Mouse (Mus musculus) MEL (cell line): ENCODE measurements around the gene Med7. TPM values are rescaled to one million over a fixed set of nuclear protein-coding genes. Genes with fewer than 3 reads are reported as not detected.
A peak's percentile ranks its signal among the peaks of the same experiment; 100 is the strongest.

Source experiments
- DNase-seq: peaks from one replicate; pipeline ENCODE4 v3.0.0; 2011; ENCODE audit warnings: low read depth, low spot score
- H3K27ac ChIP-seq: 2 replicates; pipeline ENCODE4 v1.5.1; 2012; ENCODE audit warnings: low read depth, mild to moderate bottlenecking, control low read depth, low read length, moderate library complexity; ENCODE audit not compliant: control insufficient read depth
- H3K27me3 ChIP-seq, 2 experiments: fragments of 150-350 bp in 1 of 2; sonication (generic) in 1 of 2; 2 replicates each; pipeline ENCODE4 v1.6.1; 2012; ENCODE audit warnings: low read length in 2 of 2, mild to moderate bottlenecking in 2 of 2, improper control_type of control experiment in 1 of 2, moderate library complexity in 1 of 2; ENCODE audit not compliant: insufficient read depth in 2 of 2, control insufficient read depth in 1 of 2
- H3K36me3 ChIP-seq, 2 experiments: 2 replicates each; pipeline ENCODE4 v1.6.1; 2012 to 2014; ENCODE audit warnings: low read length in 2 of 2, improper control_type of control experiment in 1 of 2, inconsistent platforms in 1 of 2, mild to moderate bottlenecking in 1 of 2; ENCODE audit not compliant: insufficient read depth in 2 of 2, control insufficient read depth in 1 of 2
- H3K4me1 ChIP-seq, 2 experiments: fragments of 150-350 bp in 1 of 2; sonication (generic) in 1 of 2; 2 replicates each; pipeline ENCODE4 v1.6.1; 2012; ENCODE audit warnings: low read length in 2 of 2, improper control_type of control experiment in 1 of 2, mild to moderate bottlenecking in 1 of 2; ENCODE audit not compliant: insufficient read depth in 2 of 2, control insufficient read depth in 1 of 2
- H3K4me3 ChIP-seq, 2 experiments: fragments of 150-350 bp in 1 of 2; sonication (generic) in 1 of 2; 2 replicates each; pipeline ENCODE4 v1.5.1; 2012; ENCODE audit warnings: low read depth in 2 of 2, low read length in 2 of 2, mild to moderate bottlenecking in 2 of 2, moderate library complexity in 2 of 2, control low read depth in 1 of 2, improper control_type of control experiment in 1 of 2; ENCODE audit not compliant: control insufficient read depth in 1 of 2, insufficient read depth in 1 of 2
- H3K79me2 ChIP-seq: 2 replicates; pipeline ENCODE4 v1.6.1; 2012; ENCODE audit warnings: mild to moderate bottlenecking, low read length, moderate library complexity; ENCODE audit not compliant: control insufficient read depth, poor library complexity, insufficient read depth
- H3K9ac ChIP-seq: 2 replicates; pipeline ENCODE4 v1.6.1; 2012; ENCODE audit warnings: low read depth, mild to moderate bottlenecking, control low read depth, low read length, moderate library complexity; ENCODE audit not compliant: control insufficient read depth, poor library complexity, severe bottlenecking
- H3K9me3 ChIP-seq: fragments of 150-350 bp; sonication (generic); replicated peaks from 2 replicates; pipeline ENCODE4 v1.6.1; 2012; ENCODE audit warnings: mild to moderate bottlenecking, low read length, improper control_type of control experiment, moderate library complexity; ENCODE audit not compliant: insufficient read depth
- BHLHE40 ChIP-seq: IDR thresholded peaks from 2 replicates; pipeline ENCODE4 v1.6.1; 2012; ENCODE audit warnings: low read depth, mild to moderate bottlenecking, inconsistent platforms, low read length, improper control_type of control experiment, borderline replicate concordance
- CHD1 ChIP-seq: IDR thresholded peaks from 2 replicates; pipeline ENCODE4 v1.6.1; 2012; ENCODE audit warnings: low read depth, mild to moderate bottlenecking, inconsistent platforms, low read length, improper control_type of control experiment
- CHD2 ChIP-seq: IDR thresholded peaks from 2 replicates; pipeline ENCODE4 v1.6.1; 2011; ENCODE audit warnings: low read length, improper control_type of control experiment
- CTCF ChIP-seq, 3 experiments: IDR thresholded peaks in 2 of 3; conservative IDR thresholded peaks in 1 of 3; 2 replicates each; pipeline ENCODE4 v1.5.1; 2011 to 2012; ENCODE audit warnings: low read length in 3 of 3, low read depth in 2 of 3, mild to moderate bottlenecking in 2 of 3, improper control_type of control experiment in 1 of 3, inconsistent platforms in 1 of 3, mixed read lengths in 1 of 3, moderate library complexity in 1 of 3; ENCODE audit not compliant: control insufficient read depth in 1 of 3, insufficient read depth in 1 of 3, poor library complexity in 1 of 3, severe bottlenecking in 1 of 3
- E2F4 ChIP-seq: IDR thresholded peaks from 2 replicates; pipeline ENCODE4 v1.6.1; 2011; ENCODE audit warnings: low read depth, low read length, improper control_type of control experiment, borderline replicate concordance
- ELF1 ChIP-seq: IDR thresholded peaks from 2 replicates; pipeline ENCODE4 v1.6.1; 2014; ENCODE audit warnings: low read depth, mild to moderate bottlenecking, inconsistent platforms, low read length, improper control_type of control experiment, moderate library complexity
- EP300 ChIP-seq, 2 experiments: IDR thresholded peaks; 2 replicates each; pipeline ENCODE4 v1.6.1; 2011; ENCODE audit warnings: improper control_type of control experiment in 2 of 2, low read length in 2 of 2, low read depth in 1 of 2, mild to moderate bottlenecking in 1 of 2
- ETS1 ChIP-seq: IDR thresholded peaks from 2 replicates; pipeline ENCODE4 v1.6.1; 2012; ENCODE audit warnings: low read depth, mild to moderate bottlenecking, inconsistent platforms, low read length, improper control_type of control experiment, moderate library complexity
- GATA1 ChIP-seq: IDR thresholded peaks from 2 replicates; pipeline ENCODE4 v1.6.1; 2011; ENCODE audit warnings: low read depth, low read length, improper control_type of control experiment
- HCFC1 ChIP-seq: IDR thresholded peaks from 2 replicates; pipeline ENCODE4 v1.6.1; 2012; ENCODE audit warnings: low read depth, mild to moderate bottlenecking, inconsistent platforms, low read length, improper control_type of control experiment, moderate library complexity
- JUND ChIP-seq: IDR thresholded peaks from 2 replicates; pipeline ENCODE4 v1.6.1; 2011; ENCODE audit warnings: low read depth, mild to moderate bottlenecking, improper control_type of control experiment, low read length
- KAT2A ChIP-seq: conservative IDR thresholded peaks from 2 replicates; pipeline ENCODE4 v1.6.1; 2012; ENCODE audit warnings: low read depth, low read length, improper control_type of control experiment, inconsistent platforms
- MAFK ChIP-seq: IDR thresholded peaks from 2 replicates; pipeline ENCODE4 v1.6.1; 2011; ENCODE audit warnings: low read depth, mild to moderate bottlenecking, low read length, improper control_type of control experiment, borderline replicate concordance
- MAX ChIP-seq: IDR thresholded peaks from 2 replicates; pipeline ENCODE4 v1.6.1; 2011; ENCODE audit warnings: low read length, improper control_type of control experiment
- MAZ ChIP-seq: IDR thresholded peaks from 2 replicates; pipeline ENCODE4 v1.6.1; 2012; ENCODE audit warnings: low read depth, mild to moderate bottlenecking, inconsistent platforms, low read length, improper control_type of control experiment
- MEF2A ChIP-seq: IDR thresholded peaks from 2 replicates; pipeline ENCODE4 v1.6.1; 2014; ENCODE audit warnings: low read depth, mild to moderate bottlenecking, inconsistent platforms, low read length, improper control_type of control experiment; ENCODE audit not compliant: poor library complexity, insufficient replicate concordance, severe bottlenecking; ENCODE audit errors: extremely low read depth
- MXI1 ChIP-seq: IDR thresholded peaks from 2 replicates; pipeline ENCODE4 v1.6.1; 2011; ENCODE audit warnings: mild to moderate bottlenecking, low read depth, low read length, improper control_type of control experiment
- MYB ChIP-seq: IDR thresholded peaks from 2 replicates; pipeline ENCODE4 v1.6.1; 2011; ENCODE audit warnings: mild to moderate bottlenecking, low read depth, low read length, improper control_type of control experiment
- MYC ChIP-seq: IDR thresholded peaks from 2 replicates; pipeline ENCODE4 v1.6.1; 2011; ENCODE audit warnings: low read depth, mild to moderate bottlenecking, low read length, improper control_type of control experiment, moderate library complexity
- NELFE ChIP-seq: IDR thresholded peaks from 2 replicates; pipeline ENCODE4 v1.6.1; 2011; ENCODE audit warnings: low read depth, low read length, improper control_type of control experiment
- NRF1 ChIP-seq: IDR thresholded peaks from 2 replicates; pipeline ENCODE4 v1.6.1; 2014; ENCODE audit warnings: low read depth, mild to moderate bottlenecking, inconsistent platforms, low read length, improper control_type of control experiment, moderate library complexity; ENCODE audit not compliant: poor library complexity, insufficient read depth, severe bottlenecking
- POLR2A ChIP-seq, 2 experiments: IDR thresholded peaks; 2 replicates each; pipeline ENCODE4 v1.6.1; 2011 to 2012; ENCODE audit warnings: low read length in 2 of 2, mild to moderate bottlenecking in 2 of 2, control low read depth in 1 of 2, improper control_type of control experiment in 1 of 2, low read depth in 1 of 2, moderate library complexity in 1 of 2; ENCODE audit not compliant: control insufficient read depth in 1 of 2, insufficient read depth in 1 of 2, poor library complexity in 1 of 2
- POLR2AphosphoS5 ChIP-seq: IDR thresholded peaks from 2 replicates; pipeline ENCODE4 v1.6.1; 2012; ENCODE audit warnings: low read depth, borderline replicate concordance, mild to moderate bottlenecking, inconsistent platforms, low read length, moderate library complexity, mixed read lengths
- RAD21 ChIP-seq: IDR thresholded peaks from 2 replicates; pipeline ENCODE4 v1.6.1; 2011; ENCODE audit warnings: mild to moderate bottlenecking, low read depth, low read length, improper control_type of control experiment
- RCOR1 ChIP-seq: IDR thresholded peaks from 2 replicates; pipeline ENCODE4 v1.6.1; 2012; ENCODE audit warnings: low read depth, mild to moderate bottlenecking, inconsistent platforms, low read length, improper control_type of control experiment
- SIN3A ChIP-seq: IDR thresholded peaks from 2 replicates; pipeline ENCODE4 v1.6.1; 2012; ENCODE audit warnings: low read length, improper control_type of control experiment, inconsistent platforms
- SMC3 ChIP-seq: IDR thresholded peaks from 2 replicates; pipeline ENCODE4 v1.6.1; 2011; ENCODE audit warnings: low read depth, low read length, improper control_type of control experiment
- TAL1 ChIP-seq: IDR thresholded peaks from 2 replicates; pipeline ENCODE4 v1.6.1; 2012; ENCODE audit warnings: mild to moderate bottlenecking, inconsistent platforms, low read length, moderate library complexity, mixed read lengths
- TBP ChIP-seq: IDR thresholded peaks from 2 replicates; pipeline ENCODE4 v1.8.0; 2011; ENCODE audit warnings: low read depth, low read length, improper control_type of control experiment
- TCF12 ChIP-seq: IDR thresholded peaks from 2 replicates; pipeline ENCODE4 v1.6.1; 2014; ENCODE audit warnings: low read depth, mild to moderate bottlenecking, inconsistent platforms, low read length, improper control_type of control experiment, moderate library complexity
- UBTF ChIP-seq: IDR thresholded peaks from 2 replicates; pipeline ENCODE4 v1.6.1; 2012; ENCODE audit warnings: low read depth, mild to moderate bottlenecking, inconsistent platforms, low read length, improper control_type of control experiment, moderate library complexity, borderline replicate concordance; ENCODE audit not compliant: insufficient read depth
- USF1 ChIP-seq: IDR thresholded peaks from 2 replicates; pipeline ENCODE4 v1.6.1; 2014; ENCODE audit warnings: low read depth, mild to moderate bottlenecking, inconsistent platforms, low read length, improper control_type of control experiment, moderate library complexity
- USF2 ChIP-seq, 2 experiments: IDR thresholded peaks; 2 replicates each; pipeline ENCODE4 v1.6.1; 2011 to 2012; ENCODE audit warnings: improper control_type of control experiment in 2 of 2, low read length in 2 of 2, borderline replicate concordance in 1 of 2, inconsistent platforms in 1 of 2, low read depth in 1 of 2, mild to moderate bottlenecking in 1 of 2; ENCODE audit not compliant: insufficient read depth in 1 of 2
- ZC3H11A ChIP-seq: IDR thresholded peaks from 2 replicates; pipeline ENCODE4 v1.6.1; 2012; ENCODE audit warnings: low read depth, mild to moderate bottlenecking, inconsistent platforms, low read length, improper control_type of control experiment
- ZKSCAN1 ChIP-seq: IDR thresholded peaks from 2 replicates; pipeline ENCODE4 v1.6.1; 2012; ENCODE audit warnings: low read depth, mild to moderate bottlenecking, inconsistent platforms, low read length, improper control_type of control experiment, moderate library complexity
- ZMIZ1 ChIP-seq: IDR thresholded peaks from 2 replicates; pipeline ENCODE4 v1.6.1; 2012; ENCODE audit warnings: low read depth, mild to moderate bottlenecking, inconsistent platforms, low read length, improper control_type of control experiment, moderate library complexity
- ZNF384 ChIP-seq: IDR thresholded peaks from 2 replicates; pipeline ENCODE4 v1.6.1; 2012; ENCODE audit warnings: low read depth, mild to moderate bottlenecking, inconsistent platforms, low read length, improper control_type of control experiment
- polyA plus RNA-seq, 2 experiments: library from polyadenylated mRNA; stranded (reverse) in 1 of 2; unstranded in 1 of 2; fragments of >175 nt in 1 of 2; fragments of >200 nt in 1 of 2; gene quantifications; 2 replicates each; pipeline versions ENCODE4 v1.2.1 to v1.2.4; 2012; ENCODE audit warnings: low replicate concordance in 2 of 2, low read depth in 1 of 2; ENCODE audit not compliant: insufficient read length in 2 of 2, insufficient read depth in 1 of 2, missing spikeins in 1 of 2
- total RNA-seq: library from RNA; depleted of rRNA; stranded (reverse); fragments of 300-350 nt; gene quantifications from 2 replicates; pipeline ENCODE4 v1.2.3, GENCODE M21; 2012

Med7 gene
- total and polyA plus RNA-seq, 3 experiments: 56.5 to 57.8 TPM; not detected in 1

GRCm38 (mm10) chr11:46443979-46444378 lies 7.3 kb downstream of the Med7 start:
- peaks cover 11 to 64% of the 10 kb centered on the region in 2 experiments for H3K36me3 ChIP-seq
- H3K27ac ChIP-seq: peak overlapping the region; percentile 2; the same call in 1 of the 2 replicates
- peaks cover 21% of the 10 kb centered on the region for H3K79me2 ChIP-seq
- DNase-seq: peak; percentile 53
- H3K27me3 ChIP-seq: no peaks in the 10 kb centered on the region
- peak overlapping the region; percentile 7; the same call in 1 of the 2 replicates for H3K9ac ChIP-seq
- TF ChIP-seq POLR2A (IDR thresholded peaks at IDR 0.05; ENCODE audit: control insufficient read depth in 1 of 2, insufficient read depth in 1 of 2, low read depth in 1 of 2, low read length in 2 of 2, poor library complexity in 1 of 2): no peak
- peak; percentile 1; the same call in 1 of the 2 replicates for TF ChIP-seq ZC3H11A
- no peak for TF ChIP-seq MYC
- TF ChIP-seq MEF2A: 0 out of 2 replicates have a peak, but pooled peaks have one; percentile 25
- TF ChIP-seq MAZ: no peak
- TF ChIP-seq POLR2AphosphoS5: no peak
- TF ChIP-seq GATA1: no peak; the same call in 1 of the 2 replicates
- no peak for TF ChIP-seq CHD2
- TF ChIP-seq ZKSCAN1: no peak; the same call in 1 of the 2 replicates
- no peak for TF ChIP-seq MYB
- TF ChIP-seq MAFK: no peak
- TF ChIP-seq TAL1: no peak
- no peak for TF ChIP-seq UBTF
- 0 out of 2 replicates have a peak, but pooled peaks have one; percentile 25 for TF ChIP-seq KAT2A
- TF ChIP-seq MAX: no peak
- TF ChIP-seq RAD21: no peak
- no peak for TF ChIP-seq RCOR1
- TF ChIP-seq USF1: no peak
- peak; percentile 60 for TF ChIP-seq ETS1
- TF ChIP-seq JUND: peak; percentile 34; the same call in 1 of the 2 replicates
- no peak for TF ChIP-seq SMC3
- TF ChIP-seq CHD1: peak; percentile 56; the same call in 1 of the 2 replicates
- peak; percentile 62 for TF ChIP-seq ZMIZ1
- TF ChIP-seq NRF1: no peak
- peak; percentile 38; the same call in 1 of the 2 replicates for TF ChIP-seq TCF12
- no peak for TF ChIP-seq USF2 (IDR thresholded peaks at IDR 0.05; ENCODE audit: borderline replicate concordance in 1 of 2, insufficient read depth in 1 of 2, low read depth in 1 of 2, low read length in 2 of 2)
- TF ChIP-seq ZNF384: no peak
- TF ChIP-seq EP300 (IDR thresholded peaks at IDR 0.05; ENCODE audit: low read depth in 1 of 2, low read length in 2 of 2): peak; percentile 46; a peak in 3 of 4 replicates
- TF ChIP-seq NELFE: no peak
- no peak for TF ChIP-seq ELF1
- TF ChIP-seq TBP: no peak
- TF ChIP-seq SIN3A: peak; percentile 62
- TF ChIP-seq HCFC1: no peak
- no peak for TF ChIP-seq CTCF (IDR thresholded peaks at IDR 0.05 in 2 of 3, conservative IDR thresholded peaks at IDR 0.05 in 1 of 3; ENCODE audit: control insufficient read depth in 1 of 3, insufficient read depth in 1 of 3, low read depth in 2 of 3, low read length in 3 of 3, poor library complexity in 1 of 3, severe bottlenecking in 1 of 3)
- TF ChIP-seq BHLHE40: no peak
- peak; percentile 40; the same call in 1 of the 2 replicates for TF ChIP-seq MXI1
- TF ChIP-seq E2F4: no peak
- H3K9me3 ChIP-seq: no peaks in the 10 kb centered on the region
- H3K4me3 ChIP-seq: peak overlapping the region in 1 of 2 experiments; percentile 33; a peak in 2 of 4 replicates
- H3K4me1 ChIP-seq: peaks cover 38 to 64% of the 10 kb centered on the region in 2 experiments
